Mouse (Mus musculus) lung, embryonic 14.5 days (tissue): ENCODE measurements around the gene Stat5b. TPM values are rescaled to one million over a fixed set of nuclear protein-coding genes. Genes with fewer than 3 reads are reported as not detected.
A peak's percentile ranks its signal among the peaks of the same experiment; 100 is the strongest.

Source experiments
- ATAC-seq: fragments of 200-750 bp; cut with Nextera tagmentation; 2 replicates; pipeline ENCODE4 v1.8.0; 2017; ENCODE audit warnings: mild to moderate bottlenecking, moderate TSS enrichment, moderate library complexity; ENCODE audit not compliant: insufficient read depth
- DNase-seq: peaks from one replicate; pipeline ENCODE4 v3.0.0-alpha.2; 2015
- H3K27ac ChIP-seq: fragments of 300-500 bp; sonication (generic); 2 replicates; pipeline ENCODE4 v1.5.1; 2014; ENCODE audit warnings: low read depth, mild to moderate bottlenecking, moderate library complexity
- H3K27me3 ChIP-seq: fragments of 300-500 bp; sonication (generic); 2 replicates; pipeline ENCODE4 v1.6.1; 2014; ENCODE audit warnings: low read length, control low read depth; ENCODE audit not compliant: insufficient read depth
- H3K36me3 ChIP-seq: fragments of 300-500 bp; sonication (generic); 2 replicates; pipeline ENCODE4 v1.6.1; 2014; ENCODE audit warnings: control low read depth; ENCODE audit not compliant: insufficient read depth
- H3K4me1 ChIP-seq: fragments of 300-500 bp; sonication (generic); 2 replicates; pipeline ENCODE4 v1.6.1; 2014; ENCODE audit warnings: antibody characterized with exemption, control low read depth; ENCODE audit not compliant: insufficient read depth
- H3K4me2 ChIP-seq: fragments of 300-500 bp; sonication (generic); 2 replicates; pipeline ENCODE4 v1.6.1; 2014; ENCODE audit warnings: mild to moderate bottlenecking
- H3K4me3 ChIP-seq: fragments of 300-500 bp; sonication (generic); 2 replicates; pipeline ENCODE4 v1.5.1; 2014; ENCODE audit warnings: low read depth, low read length
- H3K9ac ChIP-seq: fragments of 300-500 bp; sonication (generic); 2 replicates; pipeline ENCODE4 v1.6.1; 2014
- H3K9me3 ChIP-seq: fragments of 300-500 bp; sonication (generic); 2 replicates; pipeline ENCODE4 v1.6.1; 2016; ENCODE audit warnings: low read depth, low read length, control low read depth
- CTCF ChIP-seq: IDR thresholded peaks from 2 replicates; pipeline ENCODE4 v1.5.1; 2016; ENCODE audit warnings: antibody characterized with exemption, low read depth
- WGBS: fragments of 180-500 bp; shearing (Covaris S2); extraction: QIAGEN DNeasy Blood & Tissue Kit; methylation state at CpG from one replicate; pipeline ENCODE4 v1.1.7; 2014; 5-methylcytosine and 5-hydroxymethylcytosine counted together
- polyA plus RNA-seq: library from polyadenylated mRNA; unstranded; fragments of >200 nt; fragmentation: Nextera tagmentation; extraction: Ambion mirVana; gene quantifications from 2 replicates; pipeline ENCODE4 v1.2.1, GENCODE M21; 2014

Gene Stat5b
- polyA plus RNA-seq, 1 experiment from 2014 or later, result 26.6 TPM

DNA sequence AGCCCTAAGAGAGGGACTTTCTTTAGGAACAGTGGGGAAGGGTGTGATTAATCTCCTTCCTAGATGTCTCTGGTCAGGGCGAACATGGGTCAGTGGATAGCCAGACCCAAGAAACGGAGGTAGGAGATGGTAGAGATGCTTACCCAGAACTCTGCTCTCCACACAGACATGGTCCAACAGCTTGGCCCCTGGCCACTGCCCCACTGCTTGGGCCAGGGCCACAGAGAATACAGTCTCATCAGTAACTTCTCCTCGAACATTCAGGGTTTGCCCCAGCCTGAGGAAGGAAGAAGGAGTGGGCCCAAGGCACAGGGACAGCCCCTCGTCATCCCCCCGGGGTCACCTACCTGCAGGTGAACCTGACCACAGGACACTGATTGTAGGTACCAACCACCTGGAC lies 82.7 kb downstream of the Stat5b start:
- no peaks in the 10 kb centered on the region for H3K4me1 ChIP-seq
- ATAC-seq (no peak), DNase-seq (no peak)
- no peak overlapping the region for H3K27ac ChIP-seq
- TF ChIP-seq CTCF, result no peak
- no peaks in the 10 kb centered on the region for H3K9me3 ChIP-seq
- 87% methylated on average over 5 of the region's 5 CpGs for WGBS
- H3K4me3 ChIP-seq, result no peak overlapping the region
- H3K9ac ChIP-seq, result no peak overlapping the region
- H3K4me2 ChIP-seq, result no peak overlapping the region
- H3K36me3 ChIP-seq, result no peaks in the 10 kb centered on the region
- no peaks in the 10 kb centered on the region for H3K27me3 ChIP-seq

DNA sequence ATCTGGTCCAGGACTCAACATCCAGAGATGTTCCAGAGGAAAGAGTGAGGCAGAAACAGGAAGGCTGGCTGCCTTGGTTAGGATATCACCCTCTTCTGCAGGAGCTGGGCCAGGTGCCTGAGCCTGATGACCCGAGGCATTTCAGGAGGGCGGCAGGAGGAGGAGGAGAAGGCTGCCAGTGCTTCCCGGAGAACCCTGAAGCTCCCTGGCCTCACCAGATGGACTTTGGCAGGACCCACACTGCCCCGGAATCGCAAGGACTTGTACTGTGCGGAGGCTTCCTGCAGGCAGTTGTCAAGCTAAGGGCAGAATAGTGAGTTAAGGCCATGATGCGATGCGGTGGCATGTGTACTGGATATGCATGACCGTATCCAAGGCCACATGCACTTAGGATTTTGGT lies 83.8 kb downstream of the Stat5b start:
- Histone ChIP-seq H3K4me1 (no peaks in the 10 kb centered on the region), H3K4me2 (no peak overlapping the region), H3K4me3 (no peak overlapping the region), H3K9ac (no peak overlapping the region), H3K27me3 (peaks cover 11% of the 10 kb centered on the region), H3K36me3 (no peaks in the 10 kb centered on the region), H3K9me3 (no peaks in the 10 kb centered on the region), H3K27ac (no peak overlapping the region)
- WGBS, result 77% methylated on average over 9 of the region's 9 CpGs
- no peak for TF ChIP-seq CTCF
- DNase-seq (no peak), ATAC-seq (no peak)

DNA sequence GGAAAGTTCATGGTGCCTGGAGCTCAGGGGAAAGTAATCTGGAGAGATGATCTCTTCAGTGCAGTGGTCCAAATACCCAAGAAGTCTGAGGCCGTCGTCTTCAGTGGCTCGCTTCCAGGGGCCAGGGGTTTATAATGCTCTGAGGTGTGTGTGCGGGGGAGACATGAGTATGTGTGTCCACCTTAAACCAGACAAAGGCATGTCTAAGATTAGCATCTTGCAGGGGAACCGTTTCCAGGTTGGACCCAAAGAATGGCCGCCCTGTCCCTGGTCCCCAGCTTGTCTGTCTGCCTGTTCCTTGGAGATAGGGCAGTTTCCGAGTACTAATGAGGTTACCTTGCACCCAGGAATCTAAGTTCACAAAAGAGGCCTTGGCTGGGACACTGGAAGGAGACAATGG lies 87.7 kb downstream of the Stat5b start, which contains the start of gene Hcrt:
Hcrt (minus strand) TSS at position 101 of the 400 bp plus-strand sequence.
- no peak for DNase-seq
- H3K4me1 ChIP-seq, result no peaks in the 10 kb centered on the region; the same call in 1 of the 2 replicates
- H3K27me3 ChIP-seq, result peaks cover 43% of the 10 kb centered on the region
- H3K9me3 ChIP-seq, result no peaks in the 10 kb centered on the region
- ATAC-seq, result no peak
- H3K27ac ChIP-seq, result no peak within 1 kb of the TSS
- TF ChIP-seq CTCF, result no peak
- H3K9ac ChIP-seq, result peak within 1 kb of the TSS; percentile 40
- no peaks in the 10 kb centered on the region for H3K36me3 ChIP-seq
- peak within 1 kb of the TSS; percentile 40 for H3K4me3 ChIP-seq
- 76% methylated on average over 7 of the region's 7 CpGs for WGBS
- H3K4me2 ChIP-seq, result peak within 1 kb of the TSS; percentile 76

- peaks cover 48% of the 10 kb centered on the region for H3K27me3 ChIP-seq
- peak overlapping the region; percentile 40 for H3K4me3 ChIP-seq
- peak; percentile 67 for ATAC-seq
- peak overlapping the region; percentile 40 for H3K9ac ChIP-seq
- no peaks in the 10 kb centered on the region; the same call in 1 of the 2 replicates for H3K4me1 ChIP-seq
- no peak overlapping the region for H3K27ac ChIP-seq
- peak; percentile 75 for TF ChIP-seq CTCF
- H3K4me2 ChIP-seq, result peak overlapping the region; percentile 76
- H3K36me3 ChIP-seq, result no peaks in the 10 kb centered on the region
- 1% methylated on average over 27 of the region's 27 CpGs for WGBS
- H3K9me3 ChIP-seq, result no peaks in the 10 kb centered on the region
- peak; percentile 87 for DNase-seq
These were observed 88.9 kb downstream of the Stat5b start for GRCm38 (mm10) chr11:100761547-100762045.

GRCm38 (mm10) chr11:100759611-100760233 lies 90.8 kb downstream of the Stat5b start, which contains the start of gene Kcnh4:
Gene Kcnh4 (minus strand): TSS chr11:100759942.
- Histone ChIP-seq H3K9me3 (no peaks in the 10 kb centered on the region), H3K27ac (no peak within 1 kb of the TSS), H3K27me3 (peaks cover 48% of the 10 kb centered on the region), H3K9ac (no peak within 1 kb of the TSS), H3K4me1 (no peaks in the 10 kb centered on the region; the same call in 1 of the 2 replicates), H3K4me2 (peak within 1 kb of the TSS; percentile 58), H3K4me3 (peak within 1 kb of the TSS; percentile 27), H3K36me3 (no peaks in the 10 kb centered on the region)
- WGBS, result under 1% methylated on average over 46 of the region's 51 CpGs
- peak; percentile 47 for DNase-seq
- peak; percentile 19; the same call in 1 of the 2 replicates for ATAC-seq
- TF ChIP-seq CTCF, result no peak

DNA sequence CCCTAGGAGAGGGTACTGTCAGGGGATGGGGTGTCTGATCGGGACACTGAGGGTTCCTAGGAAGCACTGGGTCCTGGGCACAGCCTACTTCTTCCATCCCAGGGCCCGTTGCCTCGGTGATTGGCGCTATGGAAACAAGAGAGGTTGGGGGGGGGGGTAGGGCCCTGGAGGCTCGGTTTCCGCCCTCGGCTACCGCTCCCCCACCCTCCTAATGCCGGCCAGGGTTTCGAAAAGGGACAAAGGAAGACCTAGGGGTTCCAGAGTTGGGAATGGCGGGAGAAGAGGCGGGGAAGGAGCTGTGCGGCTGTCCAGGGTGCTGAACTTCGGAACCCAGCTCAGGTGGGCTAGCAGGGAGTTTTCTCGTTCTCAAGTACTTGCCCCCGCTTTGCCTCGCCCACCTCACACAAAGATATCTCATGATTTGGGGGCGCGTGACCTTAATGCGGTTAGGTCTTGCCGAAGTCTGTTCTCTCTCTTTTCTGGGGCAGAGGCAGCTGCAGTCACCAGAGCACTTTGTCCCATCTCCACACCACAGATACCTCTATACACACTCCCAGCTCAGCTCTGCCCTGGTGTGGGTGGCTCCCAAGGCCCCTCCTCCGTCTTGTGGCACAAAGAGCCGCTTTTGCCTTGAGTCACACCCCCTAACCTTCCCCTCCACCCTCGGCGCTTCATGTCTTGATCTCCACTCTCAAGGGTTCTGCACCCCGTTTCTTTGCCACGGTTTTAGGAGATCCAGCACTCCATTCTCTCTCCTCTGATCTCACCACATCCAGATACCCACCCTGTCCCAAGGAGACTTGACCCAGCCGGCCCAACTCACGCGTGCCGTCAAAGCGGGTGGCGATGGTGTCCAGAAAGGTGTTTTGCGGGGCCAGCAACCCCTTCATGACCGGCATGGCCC lies 91.6 kb downstream of the Stat5b start:
- H3K4me3 ChIP-seq, result peak overlapping the region; percentile 27; the same call in 1 of the 2 replicates
- no peaks in the 10 kb centered on the region for H3K36me3 ChIP-seq
- TF ChIP-seq CTCF, result no peak
- no peak overlapping the region for H3K27ac ChIP-seq
- DNase-seq, result peak; percentile 82
- ATAC-seq, result peak; percentile 39; the same call in 1 of the 2 replicates
- 2% methylated on average over 35 of the region's 35 CpGs for WGBS
- H3K27me3 ChIP-seq, result peaks cover 48% of the 10 kb centered on the region
- no peaks in the 10 kb centered on the region for H3K9me3 ChIP-seq
- no peaks in the 10 kb centered on the region; the same call in 1 of the 2 replicates for H3K4me1 ChIP-seq
- H3K4me2 ChIP-seq, result peak overlapping the region; percentile 58
- H3K9ac ChIP-seq, result no peak overlapping the region
